Mouse (Mus musculus): Measurements from ENCODE around the gene Fgfr1op2.

Gene Fgfr1op2

GRCm38 (mm10) chr6:146603651-146604050, 26.6 kb downstream of the Fgfr1op2 start:
- DNase-seq (ENCODE audit: low read depth, low spot score): no peak

GRCm38 (mm10) chr6:146611385-146611784, 34.4 kb downstream of the Fgfr1op2 start:
- no peak for DNase-seq (ENCODE audit: low read depth, low spot score)

- no peak for DNase-seq (ENCODE audit: low read depth, low spot score)
Observed at GRCm38 (mm10) chr6:146611897-146612296, 34.9 kb downstream of the Fgfr1op2 start.

DNA sequence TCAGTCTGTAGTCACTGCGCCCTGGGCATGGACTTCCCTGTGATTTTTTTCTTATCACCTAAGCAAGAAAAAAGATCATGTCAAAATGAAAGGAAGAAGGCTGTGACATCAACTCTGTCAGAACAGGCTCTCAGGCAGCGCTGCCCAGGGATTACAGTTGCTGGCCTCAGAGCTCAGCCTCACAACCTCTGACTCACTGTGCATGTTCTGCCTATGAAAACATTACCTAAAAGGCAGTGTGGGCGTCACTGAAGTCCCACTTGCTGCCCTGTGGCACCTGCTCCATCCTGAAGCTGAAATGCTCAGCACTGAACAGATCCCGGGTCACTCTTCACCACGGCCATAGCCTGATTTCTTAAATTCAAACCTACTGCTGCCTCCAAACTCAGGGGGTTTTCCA, 35.7 kb downstream of the Fgfr1op2 start:
- no peak for DNase-seq (ENCODE audit: low read depth, low spot score)

- no peak for DNase-seq (ENCODE audit: low read depth, low spot score)
Observed at GRCm38 (mm10) chr6:146613907-146614306, 36.9 kb downstream of the Fgfr1op2 start.

DNA sequence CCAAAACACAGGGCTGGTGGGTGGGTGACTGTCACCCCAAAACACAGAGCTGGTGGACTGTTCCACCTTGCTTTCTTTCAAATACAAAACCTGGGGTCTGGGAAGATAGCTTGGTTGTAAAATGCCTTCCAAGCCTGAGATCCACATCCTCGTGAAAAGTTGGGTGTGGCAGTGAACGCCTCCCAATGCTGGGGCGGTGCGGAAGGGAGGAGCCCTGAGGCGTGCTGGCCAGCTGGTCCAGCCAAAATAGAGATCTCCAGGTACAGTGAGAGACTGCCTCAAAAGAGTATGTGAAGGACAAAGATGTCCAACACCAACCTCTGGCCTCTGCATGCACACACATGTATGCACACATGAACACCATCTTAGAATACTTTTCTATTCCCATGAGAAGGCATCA, 37.5 kb downstream of the Fgfr1op2 start:
- DNase-seq (ENCODE audit: low read depth, low spot score): no peak

DNA sequence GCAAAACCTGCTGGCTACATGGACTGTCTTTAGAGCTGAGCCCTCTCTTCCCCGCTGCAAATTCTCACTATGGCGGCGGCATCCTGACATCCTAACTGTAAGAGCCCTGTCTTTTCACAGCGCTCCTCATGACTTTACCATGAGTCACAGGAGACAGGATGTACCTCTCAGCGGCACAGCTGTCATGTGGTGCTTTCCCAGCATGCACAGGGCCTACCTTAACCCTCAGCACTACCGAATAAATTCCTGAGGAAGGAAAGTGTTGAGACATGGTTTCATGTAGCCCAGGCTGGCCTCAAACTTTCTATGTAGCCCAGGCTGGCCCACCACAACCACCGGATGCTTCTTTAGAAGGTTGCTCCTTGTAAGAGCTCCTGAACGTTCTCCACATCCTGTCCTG, 38.9 kb downstream of the Fgfr1op2 start:
- no peak for DNase-seq (ENCODE audit: low read depth, low spot score)

- DNase-seq (ENCODE audit: low read depth, low spot score): no peak
Observed at GRCm38 (mm10) chr6:146616670-146617069, 39.7 kb downstream of the Fgfr1op2 start.

- no peak for DNase-seq (ENCODE audit: low read depth, low spot score)
Observed at GRCm38 (mm10) chr6:146628123-146628522, 51.1 kb downstream of the Fgfr1op2 start.

DNA sequence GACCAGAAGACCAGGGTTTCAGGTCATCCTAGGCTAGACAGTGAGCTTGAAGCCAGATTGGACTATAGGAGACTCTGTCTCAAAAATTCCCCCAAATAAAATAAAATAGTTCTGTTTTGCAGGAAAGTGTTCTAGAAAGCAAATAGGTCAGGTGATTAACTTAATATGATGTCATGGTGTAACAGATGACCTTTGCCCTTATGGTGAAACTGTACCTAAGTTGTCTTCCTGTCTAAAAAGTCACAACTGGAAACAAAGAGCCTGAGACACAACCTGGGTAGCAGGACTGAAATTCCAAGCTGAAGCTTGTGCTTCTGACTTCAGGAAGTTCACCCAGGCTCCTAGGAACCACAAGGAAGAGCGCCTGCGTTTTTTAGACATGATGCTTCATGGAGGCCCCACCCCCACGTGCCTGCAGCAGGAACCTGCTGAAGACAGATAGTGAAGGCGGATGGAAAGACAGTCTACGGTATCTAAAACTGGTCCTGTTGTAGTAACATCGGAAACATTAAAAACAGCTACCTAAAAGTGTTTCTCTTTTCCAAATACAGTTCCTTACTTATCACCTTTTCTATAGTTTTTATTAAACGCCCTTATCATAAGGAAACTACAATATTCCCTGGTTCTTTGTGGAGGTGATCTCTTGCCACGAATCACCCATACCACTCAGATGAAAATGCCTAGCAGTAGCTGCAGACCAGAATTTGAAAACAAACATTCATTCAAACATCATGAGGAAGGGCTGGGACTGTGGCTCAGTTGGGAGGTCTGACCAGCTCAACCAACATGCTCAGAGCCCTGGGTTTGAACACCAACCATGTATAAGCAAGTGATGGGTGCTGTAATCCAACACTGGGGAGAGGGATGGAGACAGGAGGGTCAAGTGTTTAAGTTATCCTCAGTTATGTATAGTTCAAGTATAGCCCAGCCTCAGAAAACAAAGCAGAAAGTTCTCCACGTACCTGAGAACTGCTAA, 53.1 kb downstream of the Fgfr1op2 start:
- DNase-seq (ENCODE audit: low read depth, low spot score): no peak

- no peak for DNase-seq (ENCODE audit: low read depth, low spot score)
Observed at GRCm38 (mm10) chr6:146630961-146631360, 54.0 kb downstream of the Fgfr1op2 start.

DNA sequence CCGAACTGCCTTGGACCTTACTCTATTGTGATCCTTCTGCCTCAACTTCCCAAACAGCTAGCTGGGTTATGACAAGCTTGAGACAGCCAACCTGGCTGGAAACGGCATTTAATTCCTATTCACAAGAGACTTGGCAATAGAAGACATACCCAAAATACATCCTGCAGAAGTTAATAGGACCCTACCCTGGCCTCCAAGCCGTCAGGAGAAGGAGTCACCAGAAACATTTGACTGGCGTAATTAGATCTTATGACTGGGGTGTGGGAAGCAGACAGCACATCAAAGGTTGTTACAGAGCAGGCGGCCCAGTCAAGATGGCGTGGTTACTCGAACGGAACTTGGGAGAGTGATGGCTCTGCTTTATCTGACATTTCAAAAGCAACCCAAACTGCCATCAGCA, 54.8 kb downstream of the Fgfr1op2 start:
- no peak for DNase-seq (ENCODE audit: low read depth, low spot score)

GRCm38 (mm10) chr6:146632403-146632802, 55.4 kb downstream of the Fgfr1op2 start:
- DNase-seq (ENCODE audit: low read depth, low spot score): no peak

GRCm38 (mm10) chr6:146633097-146633496, 56.1 kb downstream of the Fgfr1op2 start:
- no peak for DNase-seq (ENCODE audit: low read depth, low spot score)

DNA sequence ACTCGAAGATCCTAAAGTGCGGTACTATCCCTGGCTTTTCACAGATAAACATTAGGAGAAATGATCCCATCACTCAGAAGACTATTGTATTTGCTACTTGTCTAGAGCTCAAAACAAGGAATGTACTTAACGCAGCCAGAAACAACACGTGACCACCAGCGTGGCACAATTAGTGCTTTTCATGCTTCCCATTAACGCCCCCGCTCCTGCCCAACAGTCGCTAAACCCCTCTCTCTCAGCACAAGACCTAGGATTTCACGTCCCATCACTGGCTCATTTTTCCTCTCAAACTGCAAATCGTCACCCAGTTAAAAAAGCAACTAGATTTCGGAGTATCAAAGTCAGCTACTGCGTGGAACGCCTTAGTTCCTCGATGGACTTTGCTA, 56.6 kb downstream of the Fgfr1op2 start:
- no peak for DNase-seq (ENCODE audit: low read depth, low spot score)

DNA sequence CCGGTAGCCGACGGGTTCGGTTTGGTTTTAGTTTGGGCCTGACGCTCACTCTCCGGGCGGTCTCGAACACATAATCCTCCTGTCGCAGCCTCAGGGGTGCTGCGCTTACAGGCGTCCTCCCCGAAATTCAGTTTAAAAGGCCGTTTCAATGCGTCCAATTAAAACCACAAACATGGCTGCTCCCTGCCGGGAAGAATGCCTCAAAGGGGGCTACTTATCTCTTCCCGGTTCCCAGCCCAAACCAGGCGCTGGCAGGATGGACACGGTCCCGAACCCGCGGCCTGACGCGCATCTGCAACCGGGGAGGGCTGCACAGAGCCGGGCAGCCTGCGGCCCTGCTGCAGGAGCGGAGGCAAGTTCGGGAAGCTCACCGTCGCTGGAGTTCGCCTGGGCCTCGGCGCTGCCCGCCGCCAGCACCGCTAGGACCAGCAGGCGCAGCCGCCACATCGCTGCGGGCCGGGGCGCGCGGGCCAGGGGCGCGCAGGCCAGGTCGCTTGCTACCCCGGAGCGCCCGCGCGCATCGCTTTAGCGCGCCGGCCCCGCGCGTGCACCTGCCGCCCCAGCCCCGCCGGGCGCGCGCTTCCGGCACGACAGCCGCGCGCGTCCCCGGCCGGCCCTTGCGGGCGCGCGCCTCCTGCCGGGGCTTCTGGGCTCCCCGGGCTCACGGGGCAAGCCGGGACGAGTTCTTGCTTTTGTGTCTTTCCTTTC, 57.2 kb downstream of the Fgfr1op2 start:
- peak; percentile 92 for DNase-seq (ENCODE audit: low read depth, low spot score)

- DNase-seq (ENCODE audit: low read depth, low spot score): peak; percentile 39
Observed at GRCm38 (mm10) chr6:146634759-146635606, 58.0 kb downstream of the Fgfr1op2 start.

DNA sequence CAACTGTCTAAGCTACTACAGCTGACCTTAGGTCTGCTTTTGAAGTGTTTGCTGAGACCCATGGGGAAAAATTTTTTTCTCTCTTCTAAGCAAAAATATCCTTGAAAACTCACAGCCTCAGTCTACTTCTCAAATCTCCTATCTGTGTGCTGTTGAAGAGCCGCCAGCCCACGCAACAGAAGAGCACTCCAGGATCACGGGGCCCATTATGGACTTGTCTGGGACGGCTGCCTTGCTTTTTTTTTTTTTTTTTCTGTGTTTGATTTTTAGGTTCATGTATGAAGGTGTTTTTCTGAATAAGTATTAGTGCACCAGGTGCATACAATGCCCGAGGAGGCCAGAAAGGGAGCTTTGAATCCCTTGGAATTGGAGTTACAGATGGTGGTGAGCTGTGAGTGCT, 59.5 kb downstream of the Fgfr1op2 start:
- no peak for DNase-seq (ENCODE audit: low read depth, low spot score)

DNA sequence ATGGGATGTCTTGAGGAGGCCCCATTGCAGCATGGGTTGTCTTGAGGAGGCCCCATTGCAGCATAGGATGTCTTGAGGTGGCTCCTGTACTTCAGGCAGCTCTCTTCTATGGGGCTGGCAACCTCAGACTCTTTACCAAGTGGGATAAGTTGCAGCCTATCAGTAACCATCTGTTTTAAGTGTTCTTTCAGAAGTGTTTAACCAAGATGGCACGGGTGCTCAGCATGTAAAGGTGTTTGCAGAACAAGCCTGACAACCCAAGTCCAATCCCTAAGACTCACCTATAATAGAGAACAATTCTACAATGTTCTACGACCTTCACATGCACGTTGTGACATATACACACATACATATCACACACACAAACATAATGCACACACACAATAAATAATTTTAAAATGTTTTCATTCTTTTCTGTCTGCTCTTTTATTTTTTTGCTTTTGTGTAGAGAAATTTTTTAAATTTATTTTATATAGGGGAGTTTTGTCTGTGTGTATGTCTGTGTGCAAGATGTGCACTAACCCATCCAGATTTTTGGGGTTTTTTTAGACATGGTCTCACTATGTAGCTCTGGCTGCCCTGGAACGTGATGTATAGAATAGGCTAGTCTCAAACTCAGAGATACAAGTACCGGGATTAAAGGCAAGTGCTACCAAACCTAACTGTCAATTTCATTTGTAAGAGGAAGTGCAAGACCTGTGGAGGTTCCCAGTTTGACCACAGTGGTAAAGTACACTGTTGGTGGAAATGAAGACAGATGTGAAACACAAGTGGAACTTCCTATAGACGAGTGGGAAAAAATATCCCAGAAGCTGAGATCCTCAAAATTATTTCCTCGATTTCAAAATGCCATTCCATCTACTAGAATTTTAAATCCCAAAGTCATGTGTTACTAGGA, 63.3 kb downstream of the Fgfr1op2 start:
- no peak for DNase-seq (ENCODE audit: low read depth, low spot score)

DNA sequence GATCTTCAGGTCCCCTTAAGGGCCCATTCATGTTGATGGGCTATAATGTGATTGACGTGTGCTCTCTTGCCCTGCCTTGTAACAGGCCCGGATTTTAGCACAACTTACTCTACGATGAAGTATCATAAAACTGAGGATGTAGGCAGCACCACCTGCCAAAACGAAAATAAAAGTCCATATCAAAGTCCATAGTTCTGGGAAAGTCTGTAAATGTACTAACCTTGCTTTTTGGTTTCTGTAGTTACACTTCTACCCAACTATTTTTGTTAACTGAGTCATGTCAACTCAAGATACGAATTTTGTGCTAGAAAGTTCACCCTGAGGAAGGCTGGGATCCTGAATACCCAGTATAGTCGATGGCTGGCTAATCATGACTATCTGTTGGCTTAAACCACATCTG, 64.0 kb downstream of the Fgfr1op2 start:
- no peak for DNase-seq (ENCODE audit: low read depth, low spot score)

All from CD4-positive, CD25-positive, alpha-beta regulatory T cell, adult 2 months (primary cell).